ENCODE assay signal across 1 mouse cellular context in genomic region chr9:96916620-96917538, GRCm38 (mm10).
A peak's percentile ranks its signal among the peaks of the same experiment; 100 is the strongest.
TF ChIP-seq lines count a peak whose summit lies in the region.

No protein-coding gene starts in this region.

TF ChIP-seq in CH12.LX, 34 proteins besides CTCF, POLR2A, EP300 and RAD21 (continued from another document):
- TF ChIP-seq UBTF (IDR thresholded peaks at IDR 0.05; ENCODE audit: low read depth, low read length) (no peak), RCOR1 (conservative IDR thresholded peaks at IDR 0.05; ENCODE audit: low read depth, low read length) (no peak), USF1 (IDR thresholded peaks at IDR 0.05; ENCODE audit: low read depth, low read length) (no peak), ELF1 (IDR thresholded peaks at IDR 0.05; ENCODE audit: low read depth, low read length) (peak; percentile 41; the same call in 1 of the 2 replicates), PAX5 (IDR thresholded peaks at IDR 0.05; ENCODE audit: low read length) (no peak), ETS1 (conservative IDR thresholded peaks at IDR 0.05; ENCODE audit: low read depth, low read length) (no peak), MXI1 (IDR thresholded peaks at IDR 0.05; ENCODE audit: low read depth, low read length) (no peak), POLR2AphosphoS2 (IDR thresholded peaks at IDR 0.05; ENCODE audit: low read depth, low read length) (no peak), NRF1 (IDR thresholded peaks at IDR 0.05; ENCODE audit: low read depth, low read length) (0 out of 2 replicates have a peak, but pooled peaks have one; percentile 16), E2F4 (IDR thresholded peaks at IDR 0.05; ENCODE audit: insufficient replicate concordance, low read depth, low read length) (no peak), SMC3 (IDR thresholded peaks at IDR 0.05; ENCODE audit: low read depth, low read length) (peak; percentile 96), NELFE (IDR thresholded peaks at IDR 0.05; ENCODE audit: low read depth, low read length) (peak; percentile 69; the same call in 1 of the 2 replicates), TBP (conservative IDR thresholded peaks at IDR 0.05; ENCODE audit: low read depth, low read length) (no peak), HCFC1 (IDR thresholded peaks at IDR 0.05; ENCODE audit: low read depth, low read length) (no peak), JUN (IDR thresholded peaks at IDR 0.05; ENCODE audit: insufficient read depth, low read depth, low read length) (no peak), ZNF384 (IDR thresholded peaks at IDR 0.05; ENCODE audit: low read depth, low read length) (no peak), GABPA (IDR thresholded peaks at IDR 0.05; ENCODE audit: insufficient replicate concordance, low read depth, low read length) (no peak), MYC (IDR thresholded peaks at IDR 0.05; ENCODE audit: low read depth, low read length) (no peak), KAT2A (IDR thresholded peaks at IDR 0.05; ENCODE audit: insufficient replicate concordance, low read length) (no peak), TCF12 (IDR thresholded peaks at IDR 0.05; ENCODE audit: low read depth, low read length) (0 out of 2 replicates have a peak, but pooled peaks have one; percentile 29), MAFK (IDR thresholded peaks at IDR 0.05; ENCODE audit: insufficient replicate concordance, low read length) (no peak), IRF4 (IDR thresholded peaks at IDR 0.05; ENCODE audit: low read depth, low read length) (peak; percentile 50; the same call in 1 of the 2 replicates), ZKSCAN1 (IDR thresholded peaks at IDR 0.05; ENCODE audit: borderline replicate concordance, low read depth, low read length) (no peak), CHD2 (IDR thresholded peaks at IDR 0.05; ENCODE audit: low read length) (no peak), BHLHE40 (IDR thresholded peaks at IDR 0.05; ENCODE audit: low read depth, low read length) (0 out of 2 replicates have a peak, but pooled peaks have one; percentile 11), SIN3A (IDR thresholded peaks at IDR 0.05; ENCODE audit: low read length) (no peak), MAZ (IDR thresholded peaks at IDR 0.05; ENCODE audit: low read depth, low read length) (no peak), USF2 (conservative IDR thresholded peaks at IDR 0.05; ENCODE audit: low read depth, low read length) (no peak), ZC3H11A (IDR thresholded peaks at IDR 0.05; ENCODE audit: low read depth, low read length) (peak; percentile 64), JUND (conservative IDR thresholded peaks at IDR 0.05; ENCODE audit: low read depth, low read length) (0 out of 2 replicates have a peak, but pooled peaks have one; percentile 19)
